Mouse (Mus musculus) frontal cortex, adult 2 months (tissue): Measurements from ENCODE around the gene Slc25a26. TPM values are rescaled to one million over a fixed set of nuclear protein-coding genes. Genes with fewer than 3 reads are reported as not detected.

ENCODE experiments used
- polyA plus RNA-seq: library from polyadenylated mRNA; depleted of rRNA; stranded (reverse); fragments of >200 nt; gene quantifications from 2 replicates; pipeline ENCODE4 v1.2.3, GENCODE M21; 2012; rRNA removed

Gene Slc25a26
- polyA plus RNA-seq, 1 experiment: 21.1 TPM

Other genes with a start within 250 kb of the Slc25a26 start
- 54.3 and 56.4 TPM in 2 replicates for gene Magi1, start 216.4 kb upstream of the Slc25a26 start, polyA plus RNA-seq
- gene Lrig1, start 199.8 kb downstream of the Slc25a26 start, polyA plus RNA-seq: 28.1 and 33.3 TPM in 2 replicates